Mouse (Mus musculus) neutrophil, adult 5-6 weeks (primary cell): ENCODE data around the gene Arhgdib. TPM values are rescaled to one million over a fixed set of nuclear protein-coding genes. Genes with fewer than 3 reads are reported as not detected.

Experiments used
- ATAC-seq: fragments of 151-379, 151-347 bp; 2 replicates; pipeline ENCODE4 v1.8.0; 2017; ENCODE audit warnings: mild to moderate bottlenecking, moderate TSS enrichment; ENCODE audit not compliant: insufficient number of reproducible peaks, poor library complexity, low FRiP score, severe bottlenecking; ENCODE audit errors: extremely low read depth
- total RNA-seq: library from RNA; stranded (forward); fragments of 200-1000 nt; gene quantifications from 2 replicates; pipeline ENCODE4 v1.2.3, GENCODE M21; 2017

Gene Arhgdib
- 1,086 and 1,117 TPM in 2 replicates for total RNA-seq

DNA sequence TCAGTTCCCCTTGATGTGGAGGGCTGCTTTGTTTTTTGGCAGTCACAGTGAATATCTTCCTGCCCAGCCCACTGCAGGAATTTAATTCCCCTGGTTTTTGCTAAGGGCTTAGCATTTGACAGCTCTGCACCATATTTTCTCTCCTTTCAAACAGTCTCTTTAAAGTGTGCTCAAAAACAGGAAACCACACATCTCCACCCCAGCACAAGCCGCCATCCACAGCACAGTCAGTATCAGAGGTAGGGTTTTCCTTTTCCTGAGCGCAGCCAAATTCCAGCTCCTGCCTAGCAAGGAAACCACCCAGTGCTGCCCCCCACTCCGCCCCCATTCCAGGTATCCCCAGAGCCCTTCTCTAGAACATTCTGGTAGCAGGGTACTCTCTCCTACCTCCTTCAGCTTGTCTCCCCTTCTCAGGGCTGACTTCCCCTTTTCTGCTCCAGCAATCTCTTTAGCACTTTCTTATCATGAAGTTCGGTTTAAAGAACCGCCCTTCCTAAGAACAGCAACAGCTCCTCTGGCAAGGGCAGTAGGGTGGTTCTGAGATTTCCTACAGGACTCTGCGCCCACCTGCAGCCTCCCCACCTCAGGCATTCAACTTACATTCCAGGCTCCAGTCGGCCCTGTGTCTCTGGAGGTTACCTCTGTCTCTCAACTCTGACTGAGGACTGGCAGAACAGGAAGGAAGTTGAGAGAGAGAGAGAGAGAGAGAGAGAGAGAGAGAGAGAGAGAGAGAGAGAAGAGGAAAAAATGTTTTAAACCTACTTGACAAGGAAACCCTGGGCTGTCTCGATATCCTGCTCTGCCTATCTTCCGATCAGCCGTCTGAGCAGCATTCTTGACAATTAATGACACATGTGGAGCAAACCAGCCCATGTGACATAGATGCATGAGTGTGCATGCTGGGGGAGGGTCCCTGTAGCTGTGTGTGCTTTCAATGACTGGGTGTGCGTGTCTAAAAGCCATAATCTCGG, at the start of gene Arhgdib:
Gene Arhgdib, minus strand, starts transcription at position 849 of the 971 bp plus-strand sequence.
- peak; percentile 30 for ATAC-seq

DNA sequence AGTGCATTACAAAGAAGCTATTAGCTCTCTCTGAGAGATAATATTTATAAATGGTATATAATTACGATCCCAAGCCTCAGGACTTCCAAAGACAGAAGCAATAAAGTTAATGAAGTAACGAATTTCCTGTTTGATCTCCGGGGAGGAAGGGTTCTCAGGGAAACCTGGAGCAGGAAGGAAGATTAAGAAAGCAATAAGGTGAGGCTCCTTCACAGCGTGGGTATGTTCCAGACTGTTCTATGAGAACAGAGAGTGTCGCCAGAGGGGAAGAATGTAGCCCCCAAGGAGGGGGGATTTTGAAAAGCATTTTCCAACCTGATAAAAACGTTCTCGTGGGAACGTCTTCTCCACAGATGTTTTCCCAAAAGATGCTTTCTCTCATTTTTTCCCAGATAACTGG, 48.9 kb upstream of the Arhgdib start:
- no peak for ATAC-seq

DNA sequence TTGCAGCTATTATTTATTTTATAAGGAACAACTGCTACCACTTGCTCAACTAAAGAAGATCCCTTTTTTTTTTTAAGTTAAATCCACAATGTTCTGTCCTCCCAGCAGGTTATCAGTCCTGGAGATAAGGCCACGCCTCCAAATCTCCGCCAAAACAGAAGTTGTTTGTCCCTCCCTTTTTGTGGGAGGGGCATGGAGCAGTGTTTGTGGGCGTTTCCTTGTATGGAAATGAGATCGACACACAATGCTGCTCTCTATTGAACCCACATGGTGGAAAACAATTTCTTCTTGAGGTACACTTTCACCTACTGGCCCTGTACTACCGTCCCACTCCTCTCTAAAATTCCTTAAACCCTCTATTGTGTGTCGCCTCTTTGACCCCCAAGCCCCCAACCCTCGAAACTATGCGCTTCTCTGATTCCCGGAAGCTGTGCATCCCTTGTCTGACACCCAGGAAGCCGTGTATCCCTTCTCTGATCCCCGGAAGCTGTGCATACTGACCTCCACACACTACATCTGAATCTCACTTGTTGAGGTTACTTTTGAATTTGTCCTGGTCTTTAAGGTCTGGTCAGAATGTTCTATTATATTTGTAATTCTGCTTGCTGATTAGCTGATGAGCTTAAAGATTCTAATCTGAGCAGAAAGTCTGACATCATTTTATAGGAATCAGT, 48.3 kb upstream of the Arhgdib start:
- ATAC-seq: no peak

GRCm38 (mm10) chr6:136988536-136989060, 46.9 kb upstream of the Arhgdib start:
- no peak for ATAC-seq

DNA sequence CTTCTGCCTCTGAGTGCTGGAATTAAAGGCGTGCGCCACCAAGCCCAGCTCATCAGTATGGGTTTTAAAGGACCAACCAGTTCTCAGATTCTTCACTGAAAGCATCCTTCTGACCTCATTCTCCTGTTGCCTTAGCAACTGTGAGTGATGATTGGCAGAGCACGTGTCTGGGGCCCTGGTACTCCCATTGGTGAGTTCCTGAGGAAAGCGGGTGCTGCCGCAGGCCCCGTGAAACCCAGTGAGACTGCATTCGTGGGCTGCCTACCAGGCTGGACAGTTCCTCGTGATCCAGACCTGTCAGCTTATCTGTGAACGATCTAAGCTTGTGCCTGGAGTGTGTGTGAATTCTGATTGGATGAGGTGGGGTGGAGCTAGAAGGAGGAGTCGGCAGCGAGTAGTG, 45.0 kb upstream of the Arhgdib start:
- no peak for ATAC-seq

- ATAC-seq: no peak
These were observed 44.3 kb upstream of the Arhgdib start for GRCm38 (mm10) chr6:136986019-136986418.

- no peak for ATAC-seq
These were observed 41.5 kb upstream of the Arhgdib start for GRCm38 (mm10) chr6:136983201-136983600.

DNA sequence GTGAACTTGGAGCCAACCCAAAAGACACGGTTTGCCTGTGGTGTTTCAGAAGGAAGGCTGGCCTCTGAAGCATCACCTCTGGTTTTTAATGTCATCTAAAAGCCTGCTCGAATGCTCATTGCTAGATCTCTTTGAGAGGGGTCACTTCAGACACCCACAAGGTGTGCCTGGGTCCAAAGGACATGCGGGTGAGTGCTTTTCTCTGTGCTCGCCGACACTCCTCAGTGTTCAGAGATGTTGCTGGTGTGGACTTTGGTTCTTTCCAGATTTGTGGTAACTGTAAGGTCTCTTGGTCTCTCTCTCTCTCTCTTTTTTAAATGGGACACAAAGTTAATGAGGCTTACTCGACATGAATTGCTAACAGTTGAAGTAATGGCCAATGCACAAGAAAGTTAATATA, 40.9 kb upstream of the Arhgdib start:
- no peak for ATAC-seq

DNA sequence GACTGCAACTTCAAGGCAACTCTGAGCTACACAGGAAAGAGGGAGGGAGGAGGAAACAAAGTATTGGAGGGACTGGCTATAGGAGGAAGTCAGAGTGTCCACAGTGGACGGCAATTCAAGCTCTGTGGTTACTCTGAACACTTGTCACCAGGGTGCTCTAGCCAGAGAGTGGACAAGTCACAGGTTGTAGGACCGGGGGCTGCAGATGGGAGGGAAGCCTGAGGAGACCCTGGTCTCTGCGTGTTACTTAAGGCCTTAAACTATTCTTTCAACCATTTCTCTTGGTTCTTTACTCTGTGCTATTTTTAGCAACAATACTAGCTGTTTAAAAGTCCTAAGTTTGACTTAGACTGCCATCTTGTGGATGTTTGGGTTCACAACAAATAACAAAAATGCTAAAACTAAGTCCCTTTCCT, 38.6 kb upstream of the Arhgdib start:
- peak; percentile 56 for ATAC-seq

DNA sequence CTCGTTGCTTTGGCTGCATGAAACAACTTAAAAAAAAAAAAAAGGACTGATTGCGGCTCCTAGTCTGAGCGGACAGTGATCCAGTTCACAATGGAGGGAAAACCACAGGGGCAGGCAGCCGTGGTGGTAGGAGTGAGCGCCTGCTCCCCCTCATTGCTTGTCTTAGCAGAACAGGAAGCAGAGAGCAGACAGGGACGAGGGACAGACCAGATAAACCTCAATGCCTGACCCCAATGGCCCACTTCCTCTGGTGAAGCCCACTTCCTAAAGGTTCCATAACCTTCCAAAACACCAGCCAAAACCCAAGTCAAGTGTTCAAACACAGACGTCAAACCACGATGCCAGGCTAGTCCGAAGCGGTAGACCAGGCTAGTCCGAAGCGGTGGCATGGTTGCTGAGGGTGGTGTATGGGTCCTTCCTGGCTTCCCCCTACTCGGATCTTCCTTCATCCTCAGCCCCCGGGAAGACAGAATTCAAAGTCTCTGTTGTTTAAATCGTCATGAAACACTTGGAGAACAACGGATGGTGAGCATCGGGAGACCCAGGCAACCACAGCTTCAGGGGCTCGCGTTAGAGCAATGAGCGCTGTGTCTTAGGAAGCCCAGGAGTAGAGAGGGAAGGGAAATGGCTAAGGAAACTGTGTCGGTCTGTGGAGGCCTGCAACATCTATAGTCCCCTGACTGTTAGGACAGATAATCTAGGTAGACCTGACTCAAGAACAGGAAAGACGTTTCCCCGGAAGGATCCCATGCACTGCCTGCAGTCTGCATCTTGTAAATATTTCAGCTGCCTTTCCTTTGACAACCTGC, 37.8 kb upstream of the Arhgdib start:
- ATAC-seq: no peak; the same call in 1 of the 2 replicates

DNA sequence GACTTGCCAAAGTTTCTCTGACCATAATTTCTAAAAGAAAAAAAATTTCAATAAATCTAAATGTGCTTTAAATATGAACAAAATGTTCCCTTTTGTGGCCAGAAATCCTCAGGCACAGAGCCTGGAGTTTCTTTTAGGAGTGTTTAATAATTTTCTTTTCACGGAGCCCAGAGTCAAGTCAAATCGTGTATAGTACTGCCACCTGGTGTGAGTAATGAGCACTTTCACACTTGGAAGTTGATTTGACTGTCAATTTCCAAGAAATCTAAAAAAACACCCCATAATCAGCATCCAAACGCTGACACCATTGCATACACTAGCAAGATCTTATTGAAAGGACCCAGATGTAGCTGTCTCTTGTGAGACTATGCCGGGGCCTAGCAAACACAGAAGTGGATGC, 27.2 kb upstream of the Arhgdib start:
- peak; percentile 49; the same call in 1 of the 2 replicates for ATAC-seq

- peak; percentile 55 for ATAC-seq
These were observed 25.8 kb upstream of the Arhgdib start for GRCm38 (mm10) chr6:136967466-136967865.

DNA sequence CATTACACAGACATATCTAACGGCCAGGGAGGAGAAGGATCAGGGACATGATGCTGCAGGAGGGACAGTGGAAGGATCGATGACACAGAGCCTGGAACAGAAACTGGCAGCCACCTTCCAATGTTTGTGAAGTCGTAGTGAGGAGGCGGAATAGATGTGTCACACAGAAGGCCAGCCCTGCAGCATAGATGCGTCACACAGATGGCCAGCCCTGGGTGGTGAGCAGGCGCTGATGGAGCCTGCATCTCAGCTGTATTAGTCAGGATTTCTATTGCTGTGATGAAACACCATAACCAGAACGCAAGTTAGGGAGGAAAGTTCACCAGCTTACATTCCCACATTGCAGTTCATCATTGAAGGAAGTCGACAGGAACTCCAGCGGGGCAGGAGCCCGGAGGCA, 24.2 kb upstream of the Arhgdib start:
- peak; percentile 40 for ATAC-seq

DNA sequence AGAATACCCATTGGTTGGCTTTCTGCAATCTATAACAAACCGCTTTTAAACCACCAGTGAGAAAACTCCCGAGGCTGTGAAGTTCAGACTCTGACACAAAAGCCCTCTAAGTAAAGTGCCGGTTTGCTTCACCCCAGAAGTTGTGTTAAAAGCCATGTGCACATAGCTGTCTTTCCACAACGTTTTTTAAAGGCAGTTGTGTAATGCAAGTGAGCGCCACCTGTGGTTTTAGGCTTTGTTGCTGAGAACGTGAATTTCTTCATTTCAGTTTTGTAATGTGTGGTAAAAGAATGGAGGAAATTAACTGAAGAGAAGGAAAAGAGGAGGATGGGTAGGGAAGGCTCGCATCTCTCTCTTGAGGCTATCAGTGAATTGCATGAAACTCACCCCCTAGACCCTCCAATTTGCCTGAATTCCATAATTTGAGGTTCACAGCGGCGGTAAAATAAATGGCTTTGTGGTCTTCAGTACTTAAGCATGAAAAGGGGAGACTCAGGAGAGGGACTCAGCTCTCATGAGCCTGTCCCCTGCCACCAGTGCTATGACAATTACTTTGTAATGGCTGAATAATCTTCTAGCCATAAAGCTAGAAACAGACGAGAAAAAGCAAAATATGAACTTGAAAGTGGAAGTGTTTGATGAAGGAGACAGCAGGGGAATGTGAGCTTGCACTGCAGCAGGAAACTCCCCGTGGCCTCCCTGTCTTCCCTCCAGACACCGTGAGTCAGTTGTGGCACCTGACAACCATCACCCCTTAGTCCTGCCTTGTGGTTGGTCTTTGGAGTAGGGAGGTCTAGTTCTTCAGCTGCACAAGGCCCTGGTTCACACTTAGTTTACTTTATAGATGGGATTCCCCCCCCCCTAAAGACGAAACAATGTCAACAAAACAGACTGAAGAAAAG, 23.2 kb upstream of the Arhgdib start:
- ATAC-seq: peak; percentile 49; the same call in 1 of the 2 replicates

GRCm38 (mm10) chr6:136962957-136963356, 21.3 kb upstream of the Arhgdib start:
- ATAC-seq: no peak

- no peak for ATAC-seq
These were observed 17.4 kb upstream of the Arhgdib start for GRCm38 (mm10) chr6:136959131-136959530.

- no peak for ATAC-seq
These were observed 15.4 kb upstream of the Arhgdib start for GRCm38 (mm10) chr6:136957062-136957461.

GRCm38 (mm10) chr6:136955240-136955639, 13.5 kb upstream of the Arhgdib start:
- ATAC-seq: no peak
